Mouse (Mus musculus) ES-E14 (cell line): ENCODE data around the gene Kcnk2.

Source experiments
- CHD2 ChIP-seq: IDR thresholded peaks from 2 replicates; pipeline ENCODE4 v1.6.1; 2014; ENCODE audit warnings: mild to moderate bottlenecking, low read depth, low read length, inconsistent platforms
- ZNF384 ChIP-seq: IDR thresholded peaks from 2 replicates; pipeline ENCODE4 v1.6.1; 2012; ENCODE audit warnings: low read depth, low read length, inconsistent platforms

- TF ChIP-seq ZNF384 (no peak), CHD2 (no peak)
Measured at GRCm38 (mm10) chr1:189314495-189314894, 87.6 kb downstream of the Kcnk2 start.
